Comparison of ENCODE assay signal across 16 mouse cellular contexts in the genomic region with DNA sequence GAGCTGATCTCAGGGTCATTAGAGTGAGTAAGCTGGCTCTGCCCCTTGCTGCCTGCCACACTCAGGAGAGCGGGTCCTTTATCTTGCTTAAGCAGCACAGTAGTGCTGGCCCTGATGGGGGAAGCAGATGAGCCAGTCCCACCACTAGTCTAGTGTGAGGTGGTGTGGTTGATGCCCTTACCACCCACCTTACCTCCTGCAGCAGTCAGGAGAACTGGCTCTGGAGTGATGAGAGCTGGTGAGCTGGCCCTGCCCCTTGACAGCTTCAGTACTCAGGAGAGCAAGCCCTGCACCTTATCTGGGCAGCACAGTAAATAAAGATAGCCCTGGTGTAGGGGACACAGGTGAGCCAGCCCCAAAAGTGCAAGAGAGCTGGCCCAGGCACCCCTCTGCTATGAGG. TPM values are rescaled to one million over a fixed set of nuclear protein-coding genes. Genes with fewer than 3 reads are reported as not detected.
DNase-seq lines count a peak whose midpoint lies in the region; ATAC-seq lines count a peak whose summit lies in the region.
"Had no signal": no experiment of that assay in that cellular context is flagged by ENCODE, and none has a peak within 500 bp of the region (broad histone marks: within the 10 kb centered on the region; RNA-seq: fewer than 3 reads in every experiment).

No protein-coding gene starts in this region.

- H3K9ac ChIP-seq in heart, embryonic 14.5 days (ENCODE audit: low read length): no peak overlapping the region
- peak overlapping the region; percentile 63 for H3K9ac ChIP-seq in liver, embryonic 13.5 days
- H3K9ac ChIP-seq: hindbrain, embryonic 12.5 days; midbrain, embryonic 12.5 days had no signal

- no peak for DNase-seq in heart, adult 9 months (ENCODE audit: low spot score in 2 of 2)
- DNase-seq in spleen, postnatal 4 days (ENCODE audit: low spot score in 2 of 2): peak; percentile 42 to 70
- DNase-seq in spleen, postnatal 14 days (ENCODE audit: low spot score in 2 of 2): no peak
- no peak for DNase-seq in liver, embryonic 13.5 days
- no peak for DNase-seq in layer of hippocampus, adult 9-10 months (ENCODE audit: low spot score)
- no peak for DNase-seq in urinary bladder, postnatal 4 days (ENCODE audit: low spot score in 2 of 2)
- no peak for DNase-seq in right cerebral cortex, postnatal 25 days
- DNase-seq: cerebellum, adult 8-10 months; gastrocnemius, postnatal 10 days; lung, postnatal 14 days; thymus, postnatal 36 days had no signal

- peaks cover 8 to 22% of the 10 kb centered on the region in 2 experiments for H3K4me1 ChIP-seq in heart, embryonic 14.5 days (ENCODE audit: control insufficient read depth in 2 of 2, insufficient read depth in 2 of 2, low read length in 2 of 2)
- H3K4me1 ChIP-seq in liver, embryonic 13.5 days (replicated peaks): peaks cover 76% of the 10 kb centered on the region

- peaks cover 4% of the 10 kb centered on the region for H3K36me3 ChIP-seq in heart, embryonic 14.5 days (ENCODE audit: control insufficient read depth, insufficient read depth, low read length)
- H3K36me3 ChIP-seq in liver, embryonic 13.5 days: peaks cover 12% of the 10 kb centered on the region
- H3K36me3 ChIP-seq: hindbrain, embryonic 12.5 days had no signal

- H3K4me2 ChIP-seq in heart, embryonic 14.5 days (ENCODE audit: low read length): no peak overlapping the region
- peak overlapping the region; percentile 59 for H3K4me2 ChIP-seq in liver, embryonic 13.5 days
- H3K4me2 ChIP-seq: hindbrain, embryonic 12.5 days; midbrain, embryonic 12.5 days had no signal

- 69% methylated on average over 1 of the region's 1 CpGs for WGBS in heart, embryonic 14.5 days
- 29% methylated on average over 1 of the region's 1 CpGs for WGBS in liver, embryonic 13.5 days (ENCODE audit: insufficient replicate concordance)

- H3K9me3 ChIP-seq in heart, embryonic 14.5 days (ENCODE audit: control insufficient read depth, low read length): no peaks in the 10 kb centered on the region
- no peaks in the 10 kb centered on the region for H3K9me3 ChIP-seq in liver, embryonic 13.5 days (replicated peaks)
- H3K9me3 ChIP-seq: hindbrain, embryonic 12.5 days; midbrain, embryonic 12.5 days had no signal

- no peaks in the 10 kb centered on the region for H3K27me3 ChIP-seq in heart, embryonic 14.5 days (ENCODE audit: control insufficient read depth, insufficient read depth, low read length)
- H3K27me3 ChIP-seq in liver, embryonic 13.5 days: no peaks in the 10 kb centered on the region
- H3K27me3 ChIP-seq: hindbrain, embryonic 12.5 days; midbrain, embryonic 12.5 days had no signal

- ATAC-seq in heart, embryonic 14.5 days (ENCODE audit: insufficient number of reproducible peaks, insufficient read depth, low FRiP score, low read depth): peak; percentile 45; the same call in 1 of the 2 replicates
- ATAC-seq in liver, embryonic 13.5 days (ENCODE audit: low read depth): peak; percentile 86
- ATAC-seq: forebrain, embryonic 16.5 days had no signal

- no peak overlapping the region for H3K27ac ChIP-seq in heart, embryonic 14.5 days (replicated peaks in 1 of 2; ENCODE audit: control insufficient read depth in 1 of 2, insufficient read depth in 1 of 2, low read depth in 2 of 2, low read length in 2 of 2)
- H3K27ac ChIP-seq in liver, embryonic 13.5 days: peak overlapping the region; percentile 88
- H3K27ac ChIP-seq: hindbrain, embryonic 12.5 days; midbrain, embryonic 12.5 days had no signal

- H3K4me3 ChIP-seq in heart, embryonic 14.5 days (ENCODE audit: control insufficient read depth in 1 of 2, insufficient read depth in 1 of 2, low read depth in 1 of 2, low read length in 2 of 2): no peak overlapping the region
- H3K4me3 ChIP-seq in liver, embryonic 13.5 days (replicated peaks): peak overlapping the region; percentile 19; the same call in 1 of the 2 replicates
- H3K4me3 ChIP-seq: hindbrain, embryonic 12.5 days; midbrain, embryonic 12.5 days had no signal

RNA-seq across cellular contexts. Expression of a gene that starts 5.8 kb away (rescaled TPM):
- 35.4 and 37.0 TPM in 2 replicates for polyA plus RNA-seq in heart, embryonic 14.5 days (2014; fragmentation: Nextera tagmentation; extraction: Ambion mirVana)
- 27.8 and 35.1 TPM in 2 replicates for polyA plus RNA-seq in liver, embryonic 13.5 days (2015; fragmentation: Nextera tagmentation; extraction: Ambion mirVana)

RNA-seq across cellular contexts. Expression of a gene that starts 21.7 kb away (rescaled TPM):
- not detected in 2 replicates for polyA plus RNA-seq in heart, embryonic 14.5 days (2014; fragmentation: Nextera tagmentation; extraction: Ambion mirVana)
- not detected in 2 replicates for polyA plus RNA-seq in liver, embryonic 13.5 days (2015; fragmentation: Nextera tagmentation; extraction: Ambion mirVana)
- polyA plus RNA-seq: forebrain, embryonic 16.5 days; hindbrain, embryonic 12.5 days; midbrain, embryonic 12.5 days; neural tube, embryonic 11.5 days had no signal

RNA-seq across cellular contexts. Expression of a gene that starts 46.1 kb away (rescaled TPM):
- not detected in 2 replicates for polyA plus RNA-seq in heart, embryonic 14.5 days (2014; fragmentation: Nextera tagmentation; extraction: Ambion mirVana)
- polyA plus RNA-seq in liver, embryonic 13.5 days (2015; fragmentation: Nextera tagmentation; extraction: Ambion mirVana): not detected in 2 replicates
- polyA plus RNA-seq: forebrain, embryonic 16.5 days; hindbrain, embryonic 12.5 days; midbrain, embryonic 12.5 days; neural tube, embryonic 11.5 days had no signal

RNA-seq across cellular contexts. Expression of a gene that starts 52.5 kb away (rescaled TPM):
- polyA plus RNA-seq in heart, embryonic 14.5 days (2014; fragmentation: Nextera tagmentation; extraction: Ambion mirVana): 196 and 209 TPM in 2 replicates
- 158 and 171 TPM in 2 replicates for polyA plus RNA-seq in liver, embryonic 13.5 days (2015; fragmentation: Nextera tagmentation; extraction: Ambion mirVana)

RNA-seq across cellular contexts. Expression of a gene that starts 57.1 kb away (rescaled TPM):
- polyA plus RNA-seq in heart, embryonic 14.5 days (2014; fragmentation: Nextera tagmentation; extraction: Ambion mirVana): 0.57 and 0.62 TPM in 2 replicates
- 0.05 and 0.07 TPM in 2 replicates for polyA plus RNA-seq in liver, embryonic 13.5 days (2015; fragmentation: Nextera tagmentation; extraction: Ambion mirVana)

Comparison
In these comparisons a context has a peak if more than half of its experiments do, and no peak if none do; other contexts are left out.
1. DNase-seq: peak in spleen, postnatal 4 days (2 of 2); none in heart, adult 9 months (0 of 2), spleen, postnatal 14 days (0 of 2), liver, embryonic 13.5 days (single experiment), layer of hippocampus, adult 9-10 months (single experiment), urinary bladder, postnatal 4 days (0 of 2) and right cerebral cortex, postnatal 25 days (single experiment).